Mouse (Mus musculus) CD4-positive, CD25-positive, alpha-beta regulatory T cell, adult 2 months (primary cell): ENCODE results near the gene Mrgpre.

Source experiments
- DNase-seq: peaks from one replicate; pipeline ENCODE4 v3.0.0-alpha.2; 2012; ENCODE audit warnings: low read depth, low spot score

Mrgpre gene

DNA sequence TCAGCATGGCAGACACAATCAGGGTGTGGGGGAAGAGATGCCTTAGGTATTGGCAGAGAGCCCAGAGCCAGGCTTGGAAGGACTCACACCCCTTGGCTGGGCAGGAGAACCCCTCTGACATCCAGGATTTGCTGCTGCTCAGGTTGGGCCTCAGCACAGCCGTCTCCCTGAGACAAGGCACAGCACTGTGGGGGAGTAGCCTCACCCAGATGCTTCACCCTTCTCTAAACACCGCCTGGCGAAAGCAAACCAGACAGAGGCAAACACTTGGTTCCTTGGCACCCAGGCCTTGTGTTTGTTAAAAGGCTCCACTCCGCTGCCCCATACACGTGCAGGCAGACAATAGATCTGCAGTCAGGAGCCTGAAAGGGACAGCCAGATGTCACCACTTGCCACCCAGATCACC lies 45.7 kb downstream of the Mrgpre start:
- DNase-seq: no peak

DNA sequence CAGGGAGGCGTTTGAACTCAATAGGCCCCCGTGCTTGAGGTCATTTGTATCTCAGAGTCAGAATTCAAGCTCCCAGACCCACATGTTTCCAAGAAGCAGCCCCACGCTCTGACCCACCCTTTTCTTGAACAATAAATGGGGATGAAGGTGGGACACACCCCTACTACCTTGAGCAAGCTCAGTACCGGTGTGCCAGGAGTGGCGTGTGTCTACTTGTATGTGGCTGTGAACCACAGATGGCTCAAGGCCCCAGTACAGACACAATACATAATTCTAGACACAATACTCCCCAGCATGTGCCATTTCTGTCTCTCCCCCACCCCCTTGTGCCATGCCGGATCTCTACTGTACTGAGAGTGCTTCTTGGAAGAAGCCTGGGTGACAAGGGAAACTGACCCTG lies 46.1 kb downstream of the Mrgpre start:
- no peak for DNase-seq

DNA sequence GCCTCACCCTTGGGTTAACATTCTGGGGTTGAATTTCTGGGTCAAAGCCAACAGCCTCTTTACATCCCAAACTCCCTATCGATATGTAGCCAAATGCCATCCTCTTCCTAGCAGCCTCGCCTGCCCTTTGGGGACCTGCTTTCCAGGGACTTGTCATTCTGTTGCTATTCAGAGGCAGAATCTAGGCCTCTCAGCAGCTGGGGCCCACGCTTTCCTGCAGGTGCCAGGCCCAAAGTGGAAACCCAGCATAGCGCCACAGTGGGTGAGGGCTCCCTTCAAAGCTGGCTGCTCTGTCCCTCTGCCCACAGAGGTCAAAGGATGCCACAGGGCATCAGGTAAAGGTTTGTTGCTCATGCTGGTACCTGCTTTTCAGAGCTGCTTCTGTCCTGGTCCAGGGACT lies 50.6 kb downstream of the Mrgpre start:
- no peak for DNase-seq

DNA sequence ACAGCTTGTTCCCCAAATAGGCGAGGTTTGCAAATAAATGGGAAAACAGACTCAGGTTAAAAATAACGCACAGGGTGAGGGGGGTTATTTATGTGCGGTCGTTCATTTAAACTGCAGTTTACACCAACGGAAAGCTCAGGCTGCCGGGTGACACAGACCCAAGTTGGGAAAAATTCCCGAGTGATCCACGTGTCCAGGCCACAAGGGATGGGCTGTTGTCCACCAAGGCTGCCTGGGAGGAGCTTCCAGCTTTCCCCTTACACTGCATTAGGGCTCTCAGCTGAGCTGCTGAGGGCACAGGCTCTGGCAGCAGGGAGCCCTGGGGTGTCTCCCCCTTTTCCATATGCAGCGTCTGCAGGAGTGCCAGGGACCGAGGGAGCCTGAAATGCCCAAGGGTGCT lies 54.4 kb downstream of the Mrgpre start:
- no peak for DNase-seq
